Mouse (Mus musculus): ENCODE measurements around the gene Pak7.

Gene Pak7

GRCm38 (mm10) chr2:136048464-136048863, 339.3 kb downstream of the Pak7 start:
- no peak for DNase-seq (ENCODE audit: low read depth, low spot score)

Data from WW6 (cell line).